Mouse (Mus musculus) neural tube, embryonic 12.5 days (tissue): ENCODE results near the gene Pla2g12b. TPM values are rescaled to one million over a fixed set of nuclear protein-coding genes. Genes with fewer than 3 reads are reported as not detected.

Source experiments
- ATAC-seq: fragments of 200-750 bp; cut with Nextera tagmentation; 2 replicates; pipeline ENCODE4 v1.8.0; 2017; ENCODE audit warnings: low read depth, mild to moderate bottlenecking, moderate TSS enrichment, moderate library complexity; ENCODE audit not compliant: low FRiP score
- H3K27ac ChIP-seq: fragments of 300-500 bp; sonication (generic); 2 replicates; pipeline ENCODE4 v1.5.1; 2016
- H3K27me3 ChIP-seq: fragments of 300-500 bp; sonication (generic); replicated peaks from 2 replicates; pipeline ENCODE4 v1.6.1; 2016; ENCODE audit warnings: mild to moderate bottlenecking
- H3K36me3 ChIP-seq: fragments of 300-500 bp; sonication (generic); 2 replicates; pipeline ENCODE4 v1.6.1; 2016; ENCODE audit warnings: mild to moderate bottlenecking
- H3K4me1 ChIP-seq: fragments of 300-500 bp; sonication (generic); 2 replicates; pipeline ENCODE4 v1.6.1; 2016
- H3K4me2 ChIP-seq: fragments of 300-500 bp; sonication (generic); replicated peaks from 2 replicates; pipeline ENCODE4 v1.6.1; 2016; ENCODE audit warnings: mild to moderate bottlenecking
- H3K4me3 ChIP-seq: fragments of 300-500 bp; sonication (generic); 2 replicates; pipeline ENCODE4 v1.5.1; 2016
- H3K9ac ChIP-seq: fragments of 300-500 bp; sonication (generic); 2 replicates; pipeline ENCODE4 v1.6.1; 2016; ENCODE audit warnings: mild to moderate bottlenecking
- H3K9me3 ChIP-seq: fragments of 300-500 bp; sonication (generic); 2 replicates; pipeline ENCODE4 v1.6.1; 2016; ENCODE audit warnings: mild to moderate bottlenecking
- WGBS: fragments of 180-500 bp; shearing (Covaris S2); methylation state at CpG from one replicate; pipeline ENCODE4 v1.1.7; 2016; 5-methylcytosine and 5-hydroxymethylcytosine counted together
- polyA plus RNA-seq: library from polyadenylated mRNA; unstranded; fragments of >200 nt; fragmentation: Nextera tagmentation; extraction: Ambion mirVana; gene quantifications from 2 replicates; pipeline ENCODE4 v1.2.1, GENCODE M21; 2016

Gene Pla2g12b
- polyA plus RNA-seq, 1 experiment from 2014 or later, result not detected

- no peak overlapping the region for H3K27ac ChIP-seq
- WGBS, result 75% methylated on average over 3 of the region's 3 CpGs
Measured at GRCm38 (mm10) chr10:59444106-59444505, 40.6 kb downstream of the Pla2g12b start.

DNA sequence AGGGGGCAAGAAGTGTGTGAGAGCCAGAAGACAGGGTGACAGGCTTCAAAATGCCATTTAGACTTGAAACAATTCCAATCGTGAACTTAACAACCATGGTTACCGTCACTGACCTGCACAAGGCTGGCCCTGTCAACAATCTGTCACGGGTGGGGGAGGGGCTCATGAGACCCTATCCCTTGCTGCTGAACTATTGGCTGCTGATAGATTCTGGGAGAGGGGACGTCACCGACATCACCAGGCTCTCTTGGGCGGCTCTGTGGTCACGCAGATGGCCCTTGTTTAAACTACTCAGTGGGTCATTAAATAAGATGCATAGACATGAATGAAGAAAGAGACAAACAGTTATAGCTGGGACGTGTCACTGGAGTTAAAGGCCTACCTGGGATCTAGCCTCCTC, 41.2 kb downstream of the Pla2g12b start:
- no peaks in the 10 kb centered on the region for H3K36me3 ChIP-seq
- no peaks in the 10 kb centered on the region for H3K27me3 ChIP-seq
- no peak overlapping the region for H3K4me2 ChIP-seq
- H3K4me1 ChIP-seq, result peaks cover 9% of the 10 kb centered on the region; the same call in 1 of the 2 replicates
- 47% methylated on average over 8 of the region's 8 CpGs for WGBS
- H3K9ac ChIP-seq, result no peak overlapping the region
- ATAC-seq, result no peak
- no peaks in the 10 kb centered on the region for H3K9me3 ChIP-seq
- no peak overlapping the region for H3K4me3 ChIP-seq
- no peak overlapping the region for H3K27ac ChIP-seq

More at GRCm38 (mm10) chr10:59444106-59444505, 40.6 kb downstream of the Pla2g12b start:
- Histone ChIP-seq H3K4me3 (no peak overlapping the region), H3K4me1 (peaks cover 9% of the 10 kb centered on the region; the same call in 1 of the 2 replicates), H3K27me3 (no peaks in the 10 kb centered on the region), H3K36me3 (no peaks in the 10 kb centered on the region), H3K9me3 (no peaks in the 10 kb centered on the region), H3K9ac (no peak overlapping the region), H3K4me2 (no peak overlapping the region)
- no peak for ATAC-seq

DNA sequence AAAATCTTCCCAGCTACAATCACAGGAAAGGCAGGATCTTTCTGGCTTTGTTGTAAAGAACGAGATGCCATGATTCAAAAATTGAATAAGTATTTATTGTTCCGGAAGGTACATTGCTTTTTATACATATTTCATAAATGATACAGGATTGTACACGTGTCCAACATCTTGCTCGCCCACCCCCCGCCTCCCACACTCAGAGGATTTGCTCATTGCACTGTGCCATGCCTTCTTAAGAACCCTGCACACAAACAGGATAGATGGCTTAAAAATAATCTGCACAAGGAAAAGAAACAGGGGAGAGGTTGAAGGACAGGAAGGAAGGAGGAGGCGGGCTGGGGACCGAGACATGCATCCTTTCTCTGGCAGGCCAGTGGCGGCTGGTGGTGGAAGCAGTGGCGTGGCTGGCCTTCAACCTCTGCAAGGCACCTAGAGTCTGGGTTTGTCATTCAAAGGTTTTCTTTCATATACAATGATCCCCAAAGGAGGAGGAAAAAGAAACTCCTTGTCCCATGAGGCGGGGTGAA, 43.5 kb downstream of the Pla2g12b start:
- H3K4me3 ChIP-seq, result no peak overlapping the region
- H3K27ac ChIP-seq, result no peak overlapping the region
- no peak overlapping the region for H3K9ac ChIP-seq
- WGBS, result 88% methylated on average over 10 of the region's 10 CpGs
- H3K9me3 ChIP-seq, result no peaks in the 10 kb centered on the region
- no peaks in the 10 kb centered on the region for H3K36me3 ChIP-seq
- no peak overlapping the region for H3K4me2 ChIP-seq
- H3K27me3 ChIP-seq, result no peaks in the 10 kb centered on the region
- no peak for ATAC-seq
- peaks cover 10% of the 10 kb centered on the region; the same call in 1 of the 2 replicates for H3K4me1 ChIP-seq

GRCm38 (mm10) chr10:59447546-59447945, 44.1 kb downstream of the Pla2g12b start:
- Histone ChIP-seq H3K9ac (no peak overlapping the region), H3K9me3 (no peaks in the 10 kb centered on the region), H3K27me3 (no peaks in the 10 kb centered on the region), H3K27ac (no peak overlapping the region), H3K36me3 (no peaks in the 10 kb centered on the region), H3K4me2 (no peak overlapping the region), H3K4me3 (no peak overlapping the region), H3K4me1 (peaks cover 11% of the 10 kb centered on the region; the same call in 1 of the 2 replicates)
- 90% methylated on average over 9 of the region's 9 CpGs for WGBS
- no peak for ATAC-seq

DNA sequence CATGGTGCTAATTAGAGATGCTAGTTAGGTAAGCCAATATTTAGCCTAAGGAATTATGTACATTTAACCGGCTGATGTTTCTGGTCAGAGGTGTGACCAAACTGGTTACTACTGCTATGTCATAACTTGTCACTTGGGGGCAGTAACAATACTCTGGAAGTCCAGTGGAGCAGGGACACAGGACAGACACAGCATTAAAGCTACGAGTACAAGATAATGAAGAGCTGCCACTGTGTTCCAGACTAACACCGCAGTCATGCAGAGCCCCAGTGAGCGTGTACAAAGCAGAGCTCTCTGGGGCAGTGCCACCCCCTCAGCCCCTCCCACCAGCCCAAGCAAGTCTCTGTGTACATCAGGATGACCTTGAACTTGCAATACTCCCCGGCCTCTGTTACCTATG, 48.4 kb downstream of the Pla2g12b start:
- 0 out of 2 replicates have a peak, but pooled peaks have one; percentile 48 for ATAC-seq
- Histone ChIP-seq H3K27me3 (no peaks in the 10 kb centered on the region), H3K4me2 (no peak overlapping the region), H3K4me3 (no peak overlapping the region), H3K27ac (no peak overlapping the region), H3K36me3 (no peaks in the 10 kb centered on the region; the same call in 1 of the 2 replicates), H3K4me1 (0 out of 2 replicates have a peak, but pooled peaks cover 2% of the 10 kb centered on the region), H3K9me3 (no peaks in the 10 kb centered on the region), H3K9ac (no peak overlapping the region)
- WGBS, result 51% methylated on average over 5 of the region's 5 CpGs

GRCm38 (mm10) chr10:59454631-59455030, 51.2 kb downstream of the Pla2g12b start:
- WGBS, result 94% methylated on average over 15 of the region's 15 CpGs
- no peak overlapping the region for H3K27ac ChIP-seq
- ATAC-seq, result no peak

GRCm38 (mm10) chr10:59459767-59460166, 56.3 kb downstream of the Pla2g12b start:
- Histone ChIP-seq H3K36me3 (no peaks in the 10 kb centered on the region; the same call in 1 of the 2 replicates), H3K9me3 (no peaks in the 10 kb centered on the region), H3K27ac (no peak overlapping the region), H3K4me1 (no peaks in the 10 kb centered on the region), H3K9ac (no peak overlapping the region), H3K4me3 (no peak overlapping the region), H3K4me2 (no peak overlapping the region), H3K27me3 (no peaks in the 10 kb centered on the region)
- no peak for ATAC-seq
- WGBS, result 87% methylated on average over 12 of the region's 12 CpGs

More at GRCm38 (mm10) chr10:59454631-59455030, 51.2 kb downstream of the Pla2g12b start:
- no peak overlapping the region for H3K4me3 ChIP-seq
- 0 out of 2 replicates have a peak, but pooled peaks cover 2% of the 10 kb centered on the region for H3K4me1 ChIP-seq
- no peaks in the 10 kb centered on the region for H3K9me3 ChIP-seq
- H3K27me3 ChIP-seq, result no peaks in the 10 kb centered on the region
- H3K4me2 ChIP-seq, result no peak overlapping the region
- H3K36me3 ChIP-seq, result no peaks in the 10 kb centered on the region; the same call in 1 of the 2 replicates
- H3K9ac ChIP-seq, result no peak overlapping the region

DNA sequence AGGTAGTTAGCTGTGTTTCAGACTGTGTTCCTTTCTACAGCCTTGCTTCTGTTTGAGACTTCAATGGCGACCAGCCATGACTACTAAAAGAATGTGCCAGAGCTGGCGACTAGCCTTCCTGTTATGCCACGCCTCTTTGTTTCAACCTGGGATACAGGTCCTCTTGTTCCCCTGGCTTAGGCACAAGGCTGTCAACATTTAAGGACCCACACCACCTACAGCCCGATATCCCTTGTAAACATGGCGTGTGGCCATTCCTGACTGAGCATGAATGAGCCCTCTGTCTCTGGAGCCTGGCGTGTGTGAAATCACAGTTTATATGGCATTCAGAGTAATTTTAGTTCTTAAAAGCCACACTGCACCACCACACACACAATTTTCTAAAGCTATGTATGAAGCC, 58.8 kb downstream of the Pla2g12b start:
- Histone ChIP-seq H3K9ac (no peak overlapping the region), H3K27me3 (no peaks in the 10 kb centered on the region), H3K9me3 (no peaks in the 10 kb centered on the region), H3K4me2 (no peak overlapping the region), H3K4me1 (no peaks in the 10 kb centered on the region), H3K4me3 (no peak overlapping the region), H3K27ac (no peak overlapping the region), H3K36me3 (peaks cover 3% of the 10 kb centered on the region; the same call in 1 of the 2 replicates)
- 86% methylated on average over 6 of the region's 6 CpGs for WGBS
- ATAC-seq, result no peak

GRCm38 (mm10) chr10:59465546-59465945, 62.1 kb downstream of the Pla2g12b start:
- Histone ChIP-seq H3K27ac (no peak overlapping the region), H3K27me3 (no peaks in the 10 kb centered on the region), H3K4me3 (no peak overlapping the region), H3K4me1 (no peaks in the 10 kb centered on the region), H3K4me2 (no peak overlapping the region), H3K36me3 (peaks cover 3% of the 10 kb centered on the region; the same call in 1 of the 2 replicates), H3K9me3 (no peaks in the 10 kb centered on the region), H3K9ac (no peak overlapping the region)
- WGBS, result 89% methylated on average over 3 of the region's 3 CpGs
- no peak for ATAC-seq

DNA sequence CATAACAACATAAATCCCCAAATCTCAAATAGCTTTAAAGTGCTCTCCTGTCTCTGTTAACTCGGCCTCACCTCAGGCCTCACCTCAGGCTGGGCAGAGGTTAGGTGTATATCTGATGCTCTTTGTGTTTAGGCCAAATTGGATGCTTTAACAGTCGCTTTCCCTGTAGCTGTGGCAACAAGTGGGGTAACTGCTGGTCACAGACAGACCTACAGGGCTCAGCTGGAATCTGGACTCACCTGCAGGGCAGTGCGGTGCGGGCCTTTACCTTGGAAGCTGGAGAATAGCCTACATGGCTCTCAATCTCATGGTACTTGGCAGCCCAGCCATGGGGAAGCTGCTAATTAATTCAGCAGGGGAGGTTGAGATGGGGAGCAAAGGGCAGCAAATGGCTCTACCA, 63.2 kb downstream of the Pla2g12b start:
- ATAC-seq, result no peak
- Histone ChIP-seq H3K4me2 (no peak overlapping the region), H3K4me1 (no peaks in the 10 kb centered on the region), H3K4me3 (no peak overlapping the region), H3K9me3 (no peaks in the 10 kb centered on the region), H3K36me3 (peaks cover 3% of the 10 kb centered on the region; the same call in 1 of the 2 replicates), H3K27me3 (no peaks in the 10 kb centered on the region), H3K27ac (no peak overlapping the region), H3K9ac (no peak overlapping the region)
- 83% methylated on average over 4 of the region's 4 CpGs for WGBS

DNA sequence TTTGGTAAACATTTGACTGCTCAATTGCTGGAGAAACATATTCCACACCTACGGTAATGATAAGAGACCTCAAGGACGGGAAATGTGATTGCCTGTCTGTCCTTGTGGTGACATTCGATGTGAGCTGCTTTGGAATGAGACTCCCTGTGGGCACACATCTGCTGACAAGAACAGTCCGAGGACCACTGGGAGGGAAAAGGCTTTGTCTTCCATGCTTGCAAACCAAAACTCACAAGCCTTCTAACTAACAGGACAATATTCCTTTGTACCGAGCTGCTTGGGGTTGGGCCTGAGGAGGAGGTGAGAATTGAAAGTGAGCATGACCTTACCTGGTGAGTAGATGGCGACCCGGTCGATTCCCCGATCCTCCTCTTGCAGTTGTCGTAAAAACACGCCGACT, 63.8 kb downstream of the Pla2g12b start:
- 87% methylated on average over 12 of the region's 12 CpGs for WGBS
- peaks cover 3% of the 10 kb centered on the region; the same call in 1 of the 2 replicates for H3K36me3 ChIP-seq

DNA sequence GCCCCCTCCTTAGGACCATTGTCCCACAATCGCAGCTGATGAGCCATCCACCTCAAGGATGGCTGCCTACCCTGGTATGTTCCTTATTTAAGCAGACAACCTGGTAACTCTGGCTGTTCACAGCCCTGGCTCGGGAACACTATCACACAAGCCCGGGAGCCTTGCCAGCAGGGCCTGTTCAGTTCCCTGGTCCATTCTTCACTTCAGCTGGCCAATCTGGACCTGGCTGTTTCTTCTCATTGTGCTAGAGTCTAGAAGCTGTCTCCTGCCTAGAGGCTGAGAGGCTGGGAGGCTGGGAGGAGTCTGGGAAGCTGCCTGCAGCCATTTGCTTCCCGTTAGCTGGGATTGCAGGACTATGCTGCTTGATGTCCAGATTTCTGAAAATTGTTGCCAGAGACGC, 67.0 kb downstream of the Pla2g12b start:
- H3K4me3 ChIP-seq, result no peak overlapping the region
- no peak overlapping the region for H3K9ac ChIP-seq
- H3K27ac ChIP-seq, result no peak overlapping the region
- H3K9me3 ChIP-seq, result no peaks in the 10 kb centered on the region
- H3K36me3 ChIP-seq, result peaks cover 3% of the 10 kb centered on the region; the same call in 1 of the 2 replicates
- H3K27me3 ChIP-seq, result no peaks in the 10 kb centered on the region
- H3K4me2 ChIP-seq, result no peak overlapping the region
- WGBS, result 84% methylated on average over 5 of the region's 5 CpGs
- no peaks in the 10 kb centered on the region for H3K4me1 ChIP-seq
- no peak for ATAC-seq

More for the DNA sequence above, 63.8 kb downstream of the Pla2g12b start:
- Histone ChIP-seq H3K9ac (no peak overlapping the region), H3K4me1 (no peaks in the 10 kb centered on the region), H3K27ac (no peak overlapping the region), H3K27me3 (no peaks in the 10 kb centered on the region), H3K4me2 (no peak overlapping the region), H3K9me3 (no peaks in the 10 kb centered on the region), H3K4me3 (no peak overlapping the region)
- no peak for ATAC-seq
